Mouse (Mus musculus) heart, adult 2 months (tissue): Measurements from ENCODE around the gene Elobl. TPM values are rescaled to one million over a fixed set of nuclear protein-coding genes. Genes with fewer than 3 reads are reported as not detected.
"Not testable (repeated sequence)": the region's sequence is repeated elsewhere in the genome, so short reads cannot be mapped to it uniquely, and the experiment has no call there.

Experiments
- DNase-seq, 2 experiments: peaks; one replicate each; pipeline ENCODE4 v3.0.0; 2021
- H3K27ac ChIP-seq: fragments of 200-600 bp; 2 replicates; pipeline ENCODE4 v1.8.1; 2022
- H3K27me3 ChIP-seq: fragments of 200-500 bp; 2 replicates; pipeline ENCODE4 v1.6.1; 2012; ENCODE audit warnings: mild to moderate bottlenecking, low read length, inconsistent platforms, mixed read lengths; ENCODE audit not compliant: control insufficient read depth, insufficient read depth
- H3K36me3 ChIP-seq: fragments of 200-500 bp; 2 replicates; pipeline ENCODE4 v1.6.1; 2012; ENCODE audit warnings: low read length, inconsistent platforms; ENCODE audit not compliant: control insufficient read depth, insufficient read depth
- H3K4me1 ChIP-seq: fragments of 200-500 bp; 2 replicates; pipeline ENCODE4 v1.6.1; 2011; ENCODE audit warnings: low read length; ENCODE audit not compliant: control insufficient read depth, insufficient read depth
- H3K4me3 ChIP-seq: fragments of 200-600 bp; 2 replicates; pipeline ENCODE4 v1.8.1; 2022
- H3K79me2 ChIP-seq: fragments of 200-500 bp; replicated peaks from 2 replicates; pipeline ENCODE4 v1.6.1; 2012; ENCODE audit warnings: mild to moderate bottlenecking, inconsistent platforms, low read length, moderate library complexity, mixed read lengths; ENCODE audit not compliant: control insufficient read depth, insufficient read depth
- H3K9ac ChIP-seq: fragments of 200-500 bp; 2 replicates; pipeline ENCODE4 v1.6.1; 2012; ENCODE audit warnings: low read depth, mild to moderate bottlenecking, control low read depth, inconsistent platforms, low read length, mixed read lengths
- CTCF ChIP-seq: fragments of 200-600 bp; IDR thresholded peaks from 2 replicates; pipeline ENCODE4 v1.8.1; 2022; ENCODE audit warnings: antibody characterized with exemption, mild to moderate bottlenecking, moderate library complexity
- EP300 ChIP-seq: fragments of 200-500 bp; IDR thresholded peaks from 2 replicates; pipeline ENCODE4 v1.6.1; 2011; ENCODE audit warnings: low read depth, low read length, control low read depth; ENCODE audit not compliant: insufficient read depth
- POLR2A ChIP-seq: fragments of 200-500 bp; IDR thresholded peaks from 2 replicates; pipeline ENCODE4 v1.6.1; 2011; ENCODE audit warnings: mild to moderate bottlenecking, low read depth, low read length, control low read depth; ENCODE audit not compliant: insufficient read depth
- WGBS: fragments of 180-500 bp; shearing (Covaris S2); methylation state at CpG from one replicate; pipeline ENCODE4 v1.1.7; 2018; 5-methylcytosine and 5-hydroxymethylcytosine counted together
- intact Hi-C: fragments of 180-260 bp; cut with DNase I; formaldehyde crosslinking; loops from one replicate; pipeline ENCODE4 v1.15.1; 2025
- polyA plus RNA-seq: library from polyadenylated mRNA; depleted of rRNA; stranded (reverse); fragments of >200 nt; gene quantifications from 2 replicates; pipeline ENCODE4 v1.2.3, GENCODE M21; 2012
- total RNA-seq, 2 experiments: library from RNA; stranded (reverse); gene quantifications; 2 replicates each; pipeline ENCODE4 v1.2.3; 2021

Gene Elobl
- total and polyA plus RNA-seq, 3 experiments, result not detected

- peaks cover 3% of the 10 kb centered on the region; the same call in 1 of the 2 replicates for H3K79me2 ChIP-seq
- H3K4me1 ChIP-seq, result peaks cover 16% of the 10 kb centered on the region
- H3K9ac ChIP-seq, result peak overlapping the region; percentile 81
- TF ChIP-seq EP300, result no peak
- peak; percentile 38; the same call in 1 of the 2 replicates for TF ChIP-seq POLR2A
- peak overlapping the region; percentile 88 for H3K4me3 ChIP-seq
- H3K36me3 ChIP-seq, result peaks cover 4% of the 10 kb centered on the region
- no peaks in the 10 kb centered on the region for H3K27me3 ChIP-seq
- no peak for DNase-seq
- intact Hi-C loops, result no loop called here
- peak overlapping the region; percentile 86 for H3K27ac ChIP-seq
These were observed 33.7 kb upstream of the Elobl start for GRCm38 (mm10) chr11:89000527-89000819.

GRCm38 (mm10) chr11:88999723-89000526 is 33.2 kb upstream of the Elobl start:
- WGBS, result 13% methylated on average over 33 of the region's 33 CpGs
- peaks cover 3% of the 10 kb centered on the region; the same call in 1 of the 2 replicates for H3K79me2 ChIP-seq
- peak overlapping the region; percentile 86 for H3K27ac ChIP-seq
- intact Hi-C loops, result loop anchor here (1.0 kb wide), 1 partner anchor 28 kb away; no protein-coding TSS in a partner anchor
- TF ChIP-seq EP300 (0 out of 2 replicates have a peak, but pooled peaks have one; percentile 24), POLR2A (no peak), CTCF (no peak)
- no peaks in the 10 kb centered on the region for H3K36me3 ChIP-seq
- H3K27me3 ChIP-seq, result no peaks in the 10 kb centered on the region
- H3K4me1 ChIP-seq, result peaks cover 16% of the 10 kb centered on the region
- H3K9ac ChIP-seq, result peak overlapping the region; percentile 81
- peak in 1 of 2 experiments; percentile 59 for DNase-seq
- peak overlapping the region; percentile 88 for H3K4me3 ChIP-seq

- TF ChIP-seq CTCF, result peak; percentile 40
- peak; percentile 98 for TF ChIP-seq POLR2A
- peak; percentile 94 for TF ChIP-seq EP300
- WGBS, result 1% methylated on average over 48 of the region's 48 CpGs
- Histone ChIP-seq H3K27ac (peak within 1 kb of the TSS; percentile 86), H3K27me3 (no peaks in the 10 kb centered on the region), H3K9ac (peak within 1 kb of the TSS; percentile 81), H3K36me3 (no peaks in the 10 kb centered on the region), H3K4me1 (peaks cover 16% of the 10 kb centered on the region), H3K79me2 (peaks cover 3% of the 10 kb centered on the region; the same call in 1 of the 2 replicates), H3K4me3 (peak within 1 kb of the TSS; percentile 88)
- intact Hi-C loops, result loop anchor here (1.0 kb wide), 1 partner anchor 29 kb away; no protein-coding TSS in a partner anchor
- peak; percentile 97 for DNase-seq
These were observed 32.4 kb upstream of the Elobl start, which contains the start of gene Trim25 for GRCm38 (mm10) chr11:88998974-88999722. Gene Trim25 (plus strand): TSS chr11:88999376.

- Histone ChIP-seq H3K4me3 (no peak overlapping the region), H3K27ac (peak overlapping the region; percentile 86)
These were observed 31.7 kb upstream of the Elobl start for GRCm38 (mm10) chr11:88998406-88998805.

DNA sequence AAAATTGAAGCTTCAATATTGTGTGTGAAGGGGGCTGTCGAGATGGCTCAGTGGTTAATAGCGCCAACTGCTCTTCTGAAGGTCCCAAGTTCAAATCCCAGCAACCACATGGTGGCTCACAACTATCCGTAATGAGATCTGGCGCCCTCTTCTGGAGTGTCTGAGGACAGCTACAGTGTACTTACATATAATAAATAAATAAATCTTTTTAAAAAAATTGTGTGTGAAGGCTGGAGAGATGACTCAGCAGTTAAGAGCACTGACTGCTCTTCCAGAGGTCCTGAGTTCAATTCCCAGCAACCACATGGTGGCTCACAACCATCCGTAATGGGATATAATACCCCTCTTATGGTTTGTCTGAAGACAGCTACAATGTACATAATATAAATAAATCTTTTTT is 30.6 kb upstream of the Elobl start:
- H3K4me3 ChIP-seq, H3K36me3 ChIP-seq, H3K79me2 ChIP-seq, H3K27me3 ChIP-seq, intact Hi-C loops, H3K4me1 ChIP-seq, H3K9ac ChIP-seq, DNase-seq: not testable (repeated sequence)
- peak overlapping the region; percentile 80 for H3K27ac ChIP-seq
- 78% methylated on average over 5 of the region's 5 CpGs for WGBS
- peak; percentile 69 for TF ChIP-seq CTCF

More at GRCm38 (mm10) chr11:88998406-88998805, 31.7 kb upstream of the Elobl start:
- H3K36me3 ChIP-seq, result no peaks in the 10 kb centered on the region
- H3K4me1 ChIP-seq, result peaks cover 12% of the 10 kb centered on the region
- no peaks in the 10 kb centered on the region for H3K27me3 ChIP-seq
- DNase-seq, result no peak
- 41% methylated on average over 3 of the region's 3 CpGs for WGBS
- TF ChIP-seq CTCF (no peak), POLR2A (no peak), EP300 (no peak)
- H3K9ac ChIP-seq, result no peak overlapping the region
- intact Hi-C loops, result no loop called here
- H3K79me2 ChIP-seq, result peaks cover 3% of the 10 kb centered on the region; the same call in 1 of the 2 replicates
